Comparison of ENCODE assay signal across 9 mouse cellular contexts in genomic region chr8:119426069-119426735, GRCm38 (mm10). TPM values are rescaled to one million over a fixed set of nuclear protein-coding genes. Genes with fewer than 3 reads are reported as not detected.
DNase-seq lines count a peak whose midpoint lies in the region; ATAC-seq and TF ChIP-seq lines count a peak whose summit lies in the region.
"Had no signal": no experiment of that assay in that cellular context is flagged by ENCODE, and none has a peak within 500 bp of the region (broad histone marks: within the 10 kb centered on the region; RNA-seq: fewer than 3 reads in every experiment).

No protein-coding gene starts in this region.

- 58% methylated on average over 6 of the region's 6 CpGs for WGBS in liver, adult 2 months
- 81% methylated on average over 6 of the region's 6 CpGs for WGBS in intestine, embryonic 14.5 days

- H3K27ac ChIP-seq in liver, adult 2 months (replicated peaks; ENCODE audit: insufficient read depth, low read depth, low read length), result peak overlapping the region; percentile 72
- 0 out of 2 replicates have a peak overlapping the region, but pooled peaks have one; percentile 14 for H3K27ac ChIP-seq in intestine, embryonic 14.5 days (ENCODE audit: low read depth)

- TF ChIP-seq POLR2A in liver, adult 2 months (IDR thresholded peaks at IDR 0.05; ENCODE audit: extremely low read depth, insufficient read depth, low read length), result no peak

- H3K27me3 ChIP-seq in liver, adult 2 months (ENCODE audit: control insufficient read depth, insufficient read depth, low read length), result no peaks in the 10 kb centered on the region
- no peaks in the 10 kb centered on the region for H3K27me3 ChIP-seq in intestine, embryonic 14.5 days (replicated peaks; ENCODE audit: control insufficient read depth, insufficient read depth, low read length)

- peak; percentile 47 for DNase-seq in CD4-positive, CD25-positive, alpha-beta regulatory T cell, adult 2 months (ENCODE audit: low read depth, low spot score)
- no peak for DNase-seq in liver, adult 2 months (ENCODE audit: extremely low read depth, low read depth, low spot score)
- no peak for DNase-seq in liver
- DNase-seq in intestine, embryonic 14.5 days (ENCODE audit: low spot score), result no peak
- peak; percentile 73 for DNase-seq in lung, postnatal 25 days (ENCODE audit: low spot score)
- no peak for DNase-seq in urinary bladder, adult 2 months (ENCODE audit: low spot score)
- DNase-seq in layer of hippocampus, adult 11-12 months (ENCODE audit: low spot score), result no peak

- peaks cover 65% of the 10 kb centered on the region for H3K4me1 ChIP-seq in liver, adult 2 months (ENCODE audit: control insufficient read depth, insufficient read depth, low read length)
- 0 out of 2 replicates have a peak, but pooled peaks cover 5% of the 10 kb centered on the region for H3K4me1 ChIP-seq in intestine, embryonic 14.5 days (replicated peaks; ENCODE audit: control insufficient read depth, insufficient read depth, low read length)

- no peaks in the 10 kb centered on the region for H3K79me2 ChIP-seq in liver, adult 2 months (ENCODE audit: control insufficient read depth, insufficient read depth, low read length)

- peak overlapping the region; percentile 8; the same call in 1 of the 2 replicates for H3K9ac ChIP-seq in liver, adult 2 months (ENCODE audit: low read depth, low read length)
- H3K9ac ChIP-seq in intestine, embryonic 14.5 days (ENCODE audit: low read length), result no peak overlapping the region

- H3K4me3 ChIP-seq in liver, adult 2 months (ENCODE audit: insufficient read depth, low read depth, low read length), result no peak overlapping the region
- H3K4me3 ChIP-seq in intestine, embryonic 14.5 days (ENCODE audit: low read depth, low read length), result no peak overlapping the region

- no peak for ATAC-seq in CD4-positive, CD25-positive, alpha-beta regulatory T cell, adult 4 months
- no peak for ATAC-seq in intestine, embryonic 14.5 days (replicated peaks; ENCODE audit: low FRiP score, low TSS enrichment, low read depth)
- ATAC-seq: activated CD4-positive, CD25-positive, alpha-beta regulatory T cell, adult 4 months had no signal

- no peak for TF ChIP-seq CTCF in liver, adult 2 months (IDR thresholded peaks at IDR 0.05; ENCODE audit: low read depth, low read length)

- H3K36me3 ChIP-seq in liver, adult 2 months (ENCODE audit: control insufficient read depth, insufficient read depth, low read length), result no peaks in the 10 kb centered on the region
- H3K36me3 ChIP-seq in intestine, embryonic 14.5 days (ENCODE audit: control insufficient read depth, insufficient read depth, low read length), result no peaks in the 10 kb centered on the region

- no peak overlapping the region for H3K4me2 ChIP-seq in intestine, embryonic 14.5 days (ENCODE audit: low read length)

- no peaks in the 10 kb centered on the region for H3K9me3 ChIP-seq in intestine, embryonic 14.5 days (ENCODE audit: control insufficient read depth, low read length)

RNA-seq across cellular contexts. Expression of gene Osgin1, which starts 7.7 kb away (rescaled TPM):
- 10 to 100 TPM; 16.7 to 26.0 TPM for polyA plus RNA-seq in CD4-positive, CD25-positive, alpha-beta regulatory T cell, adult 4 months (2017; shearing (Covaris generic))
- total RNA-seq in liver, adult 2 months (2014; rRNA removed), result 9.6 and 33.0 TPM in 2 replicates
- 211 and 649 TPM in 2 replicates for polyA plus RNA-seq in liver, adult 2 months (2012; rRNA removed)
- 1.5 and 2.0 TPM in 2 replicates for polyA plus RNA-seq in intestine, embryonic 14.5 days (2014; fragmentation: Nextera tagmentation; extraction: Ambion mirVana)
- 69.4 and 84.6 TPM in 2 replicates for polyA plus RNA-seq in urinary bladder, adult 2 months (2012; rRNA removed)

RNA-seq across cellular contexts. Expression of gene Necab2, which starts 20.3 kb away (rescaled TPM):
- not detected for polyA plus RNA-seq in CD4-positive, CD25-positive, alpha-beta regulatory T cell, adult 4 months (2017; shearing (Covaris generic))
- 0.07 TPM in 1 of 2 replicates, not detected in the other for total RNA-seq in liver, adult 2 months (2014; rRNA removed)
- 0.11 TPM in 1 of 2 replicates, not detected in the other for polyA plus RNA-seq in liver, adult 2 months (2012; rRNA removed)
- polyA plus RNA-seq in intestine, embryonic 14.5 days (2014; fragmentation: Nextera tagmentation; extraction: Ambion mirVana), result 2.4 and 3.7 TPM in 2 replicates
- 0.08 and 0.12 TPM in 2 replicates for polyA plus RNA-seq in urinary bladder, adult 2 months (2012; rRNA removed)
- polyA plus RNA-seq: activated CD4-positive, CD25-positive, alpha-beta regulatory T cell, adult 4 months had no signal

RNA-seq across cellular contexts. Expression of gene Mlycd, which starts 31.5 kb away (rescaled TPM):
- polyA plus RNA-seq in CD4-positive, CD25-positive, alpha-beta regulatory T cell, adult 4 months (2017; shearing (Covaris generic)), result 1 to 10 TPM; 4.5 to 5.6 TPM
- 57.3 and 68.1 TPM in 2 replicates for total RNA-seq in liver, adult 2 months (2014; rRNA removed)
- 112 and 115 TPM in 2 replicates for polyA plus RNA-seq in liver, adult 2 months (2012; rRNA removed)
- polyA plus RNA-seq in intestine, embryonic 14.5 days (2014; fragmentation: Nextera tagmentation; extraction: Ambion mirVana), result 16.8 and 17.9 TPM in 2 replicates
- polyA plus RNA-seq in urinary bladder, adult 2 months (2012; rRNA removed), result 21.6 and 23.2 TPM in 2 replicates

Comparison
In these comparisons a context has a peak if more than half of its experiments do, and no peak if none do; other contexts are left out.
1. DNase-seq: peak in CD4-positive, CD25-positive, alpha-beta regulatory T cell, adult 2 months (single experiment) and lung, postnatal 25 days (single experiment); none in liver, adult 2 months (single experiment), liver (single experiment), intestine, embryonic 14.5 days (single experiment), urinary bladder, adult 2 months (single experiment) and layer of hippocampus, adult 11-12 months (single experiment).